Mouse (Mus musculus) lung, postnatal 14 days (tissue): ENCODE results near the gene Elavl4.

Experiments
- DNase-seq: peaks from one replicate; pipeline ENCODE4 v3.0.0; 2021

Elavl4 gene

DNA sequence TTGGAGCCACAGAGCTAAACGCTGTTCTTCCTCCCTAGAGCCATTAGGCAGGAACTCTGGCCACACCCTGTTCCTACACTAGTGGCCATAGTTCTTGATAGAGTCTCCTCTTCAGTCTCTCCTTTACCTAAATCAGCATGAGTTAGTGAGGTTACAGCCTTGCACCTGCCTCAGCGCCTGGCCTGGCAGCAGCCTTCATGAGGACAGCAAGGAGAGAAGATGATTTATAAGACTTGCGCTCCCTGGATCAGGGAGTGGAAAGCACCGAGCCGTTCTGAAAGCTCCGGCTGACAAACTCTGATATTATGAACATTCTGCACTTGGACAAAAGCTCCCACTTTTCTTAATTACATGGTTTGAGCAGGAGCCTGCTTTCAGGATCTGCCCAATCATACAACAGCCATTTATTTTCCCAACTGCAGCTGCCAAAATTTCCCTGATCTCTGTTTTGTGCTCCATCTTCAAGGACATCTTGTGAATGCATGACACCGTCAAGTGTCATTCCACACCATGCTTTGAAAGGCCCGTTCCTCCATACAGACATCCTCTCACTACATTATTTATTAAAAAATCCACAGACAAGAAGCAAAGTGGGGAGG lies 87.3 kb downstream of the Elavl4 start:
- no peak for DNase-seq

DNA sequence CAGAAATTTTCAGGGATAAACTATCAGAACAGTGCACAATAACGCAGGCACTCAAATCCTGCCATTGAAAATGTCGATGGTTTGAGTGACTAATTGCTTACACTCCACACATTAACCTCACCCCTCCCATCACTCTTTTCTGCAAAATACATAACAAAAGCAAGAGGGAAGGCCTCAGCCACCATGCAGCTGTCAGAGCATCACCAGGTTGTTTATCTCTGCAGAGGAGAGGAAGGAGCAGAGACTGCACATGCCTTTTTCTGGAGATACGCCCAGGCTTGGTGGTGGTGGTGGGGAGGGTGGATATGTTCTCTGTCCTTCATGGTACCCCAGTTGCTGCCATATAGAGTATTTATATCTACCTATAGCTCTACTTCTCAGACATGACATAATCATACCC lies 94.3 kb downstream of the Elavl4 start:
- no peak for DNase-seq

DNA sequence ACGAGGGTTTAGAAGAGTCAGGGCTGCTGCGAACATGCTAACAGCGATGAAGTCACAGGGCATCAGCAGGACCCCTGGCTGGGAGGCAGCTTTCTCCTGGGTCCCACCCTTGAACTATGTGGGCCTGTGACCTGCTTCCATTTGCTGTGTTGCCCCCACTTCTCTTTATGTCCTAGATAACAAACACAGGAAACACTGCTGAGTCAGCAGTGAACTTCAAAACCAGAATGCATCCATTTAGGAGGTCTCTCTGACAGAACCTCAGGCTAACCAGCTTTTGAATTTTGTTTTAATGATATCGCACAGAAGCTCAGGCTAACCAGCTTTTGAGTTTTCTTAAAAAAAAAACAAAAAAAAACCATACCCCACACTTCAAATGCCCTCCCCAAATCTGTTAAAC lies 96.1 kb downstream of the Elavl4 start:
- no peak for DNase-seq

DNA sequence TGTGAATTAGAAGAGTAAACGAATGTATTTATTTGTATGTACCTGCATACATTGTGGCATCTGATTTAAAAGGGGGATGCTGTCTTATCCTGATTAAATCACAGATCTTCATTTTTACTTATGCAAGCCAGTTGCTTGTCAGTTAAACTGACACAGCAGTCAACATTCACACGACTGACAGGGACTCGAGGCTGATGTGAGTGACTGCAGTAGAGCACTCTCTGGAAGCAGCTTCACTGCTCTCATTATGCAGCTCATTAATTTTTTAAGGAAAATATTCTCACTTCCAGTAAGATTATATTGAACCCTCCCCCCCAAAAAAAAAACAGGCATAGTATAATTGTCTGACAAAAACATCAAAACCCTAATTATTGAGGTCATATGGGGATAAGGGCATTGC lies 101.7 kb downstream of the Elavl4 start:
- no peak for DNase-seq

DNA sequence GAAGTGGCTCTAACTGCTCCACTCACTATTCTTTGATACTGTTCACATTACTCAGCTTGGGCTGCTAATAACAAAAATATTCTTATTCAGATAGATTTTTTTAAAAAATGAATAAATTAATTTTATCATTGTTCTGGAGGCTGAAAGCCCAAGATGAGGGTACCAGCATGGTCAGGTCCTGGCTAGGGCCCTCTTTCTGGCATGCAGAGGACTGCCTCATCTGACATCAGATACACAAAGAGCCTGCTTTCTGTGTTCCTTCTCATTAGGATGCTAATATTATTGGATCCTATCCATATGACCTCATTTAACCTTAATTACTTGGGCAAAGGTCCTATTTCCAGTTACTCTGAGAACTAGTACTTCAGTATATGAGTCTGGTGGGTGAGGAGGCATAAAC lies 108.8 kb downstream of the Elavl4 start:
- no peak for DNase-seq

DNA sequence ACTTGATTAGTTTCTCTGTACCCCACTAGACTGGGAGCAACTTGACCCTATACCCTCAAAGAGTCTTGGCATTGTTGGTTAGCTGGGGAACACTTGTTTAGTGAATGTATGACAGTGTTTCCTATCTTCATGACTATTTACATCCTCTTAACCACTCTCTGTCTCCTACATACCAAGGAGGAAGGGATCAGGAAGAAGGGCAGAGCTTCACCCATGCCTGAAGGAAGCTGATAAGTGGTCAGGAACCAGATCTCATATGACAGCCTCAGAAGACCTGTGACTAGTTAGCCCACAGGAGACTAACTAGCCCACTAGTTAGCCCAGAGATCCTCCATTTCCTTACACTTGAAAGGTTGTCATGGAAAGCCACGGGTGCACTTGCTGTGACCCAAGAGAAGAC lies 117.2 kb downstream of the Elavl4 start:
- no peak for DNase-seq

DNA sequence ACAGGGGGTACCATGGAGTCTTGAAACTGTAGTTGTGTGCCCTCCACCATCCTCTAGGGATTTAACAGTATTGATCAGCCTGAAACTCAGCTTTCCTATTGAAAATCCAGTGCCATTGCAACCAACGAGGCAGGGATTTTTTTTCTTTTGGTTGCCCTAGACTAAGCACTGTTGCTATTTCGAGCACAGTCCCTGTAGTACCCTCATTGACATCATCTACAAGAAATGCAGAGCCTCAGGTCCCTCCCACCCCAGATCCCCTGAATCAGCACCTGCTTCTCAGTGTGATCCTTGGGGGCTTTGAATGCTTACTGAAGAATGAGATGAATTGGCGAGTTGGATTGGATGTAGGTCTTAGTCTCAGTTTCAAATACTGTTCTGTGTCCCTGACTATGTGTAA lies 119.4 kb downstream of the Elavl4 start:
- DNase-seq: no peak

DNA sequence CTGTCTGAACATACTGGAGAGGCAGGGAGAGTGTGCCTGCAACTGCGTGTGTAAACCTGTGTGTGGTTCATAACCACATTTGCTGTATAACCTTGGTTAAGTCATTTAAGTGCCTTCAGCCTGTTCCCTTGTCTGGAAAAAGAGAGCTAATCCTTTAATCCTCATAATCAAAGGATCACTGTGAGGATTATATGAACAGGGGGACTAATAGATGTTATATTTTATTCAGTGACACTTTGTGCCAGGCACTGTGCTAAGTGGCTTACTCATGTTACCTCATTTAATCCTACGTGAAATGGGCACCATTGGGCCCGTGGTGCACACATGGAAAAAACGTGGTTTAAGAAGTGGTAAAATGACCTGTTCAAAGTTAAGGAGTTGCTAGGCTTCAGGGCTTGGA lies 119.9 kb downstream of the Elavl4 start:
- no peak for DNase-seq

DNA sequence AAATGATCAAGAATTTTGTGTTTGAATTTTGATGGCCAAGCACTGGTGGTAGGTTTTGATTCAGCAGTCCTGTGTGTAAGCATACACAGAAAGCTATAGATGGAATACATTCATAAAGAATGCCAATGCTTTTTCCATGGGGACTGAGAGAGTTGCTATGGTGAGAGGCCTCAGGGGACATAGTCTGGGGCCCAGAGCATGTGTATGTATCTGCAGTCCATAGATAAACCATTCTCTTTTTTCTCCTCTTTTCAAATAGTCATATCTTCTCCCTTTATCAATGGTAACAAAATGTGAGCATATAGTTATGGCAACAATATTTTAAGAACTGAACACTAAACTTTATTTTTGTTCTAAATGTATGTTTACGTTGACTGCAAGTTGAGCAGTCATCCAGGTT lies 122.1 kb downstream of the Elavl4 start:
- DNase-seq: no peak

DNA sequence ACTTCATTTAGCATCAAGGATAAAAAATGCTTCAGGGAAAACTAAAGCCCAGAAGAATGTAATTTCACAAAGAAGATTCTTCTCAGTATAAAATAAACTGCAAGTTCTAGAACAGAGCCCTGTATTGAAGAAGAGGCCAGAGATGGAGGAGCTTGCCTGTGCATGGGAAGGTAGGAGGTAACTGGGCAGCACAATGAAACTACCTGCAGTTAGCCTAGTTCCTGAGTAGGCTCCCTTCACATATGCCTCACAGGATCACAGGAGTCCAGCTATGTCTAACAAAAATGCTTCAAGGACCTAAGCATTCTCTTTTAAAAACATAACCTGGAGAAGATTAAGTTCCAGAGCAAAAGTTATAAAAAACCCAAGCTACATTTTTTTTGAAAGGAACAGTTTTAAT lies 122.5 kb downstream of the Elavl4 start:
- DNase-seq: no peak

DNA sequence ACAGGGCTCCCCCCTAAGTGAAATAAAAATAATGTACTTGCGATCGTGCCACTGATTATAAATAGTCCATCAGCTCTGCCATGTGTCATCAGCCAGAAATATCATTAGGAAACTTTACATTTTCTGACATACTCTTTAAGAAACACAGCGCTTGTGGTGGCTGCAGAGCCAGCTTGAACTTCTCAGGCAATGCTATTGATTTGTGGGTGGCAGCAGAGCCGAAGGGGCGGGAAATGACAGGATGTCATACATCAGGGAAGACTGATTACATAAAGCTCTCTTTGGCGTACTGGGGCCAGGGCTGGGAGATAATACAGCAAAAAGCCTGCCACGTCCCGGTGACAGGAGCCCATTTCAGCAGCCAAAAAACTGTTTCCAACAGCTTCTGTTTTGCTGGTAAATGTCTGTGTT lies 124.1 kb downstream of the Elavl4 start:
- no peak for DNase-seq

DNA sequence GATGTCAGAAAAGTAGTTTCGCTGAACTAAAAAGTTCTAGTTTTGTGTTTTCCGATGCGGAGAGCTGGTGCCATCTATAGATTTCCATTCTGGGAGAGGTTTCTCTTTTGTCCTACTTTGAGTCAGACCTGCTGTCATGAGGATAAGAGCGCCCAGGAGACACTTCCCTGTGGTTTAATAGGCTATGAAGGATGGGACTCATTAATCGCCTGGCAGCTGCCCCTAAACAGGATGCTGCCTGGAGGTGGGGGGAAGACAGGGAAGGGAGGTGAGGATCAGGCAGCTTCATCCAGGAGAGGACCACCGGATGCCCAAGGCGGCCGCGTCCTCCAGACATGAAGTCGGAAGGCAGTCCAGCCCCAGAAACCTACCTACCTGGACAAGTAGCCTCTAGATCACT lies 126.2 kb downstream of the Elavl4 start:
- DNase-seq: no peak

DNA sequence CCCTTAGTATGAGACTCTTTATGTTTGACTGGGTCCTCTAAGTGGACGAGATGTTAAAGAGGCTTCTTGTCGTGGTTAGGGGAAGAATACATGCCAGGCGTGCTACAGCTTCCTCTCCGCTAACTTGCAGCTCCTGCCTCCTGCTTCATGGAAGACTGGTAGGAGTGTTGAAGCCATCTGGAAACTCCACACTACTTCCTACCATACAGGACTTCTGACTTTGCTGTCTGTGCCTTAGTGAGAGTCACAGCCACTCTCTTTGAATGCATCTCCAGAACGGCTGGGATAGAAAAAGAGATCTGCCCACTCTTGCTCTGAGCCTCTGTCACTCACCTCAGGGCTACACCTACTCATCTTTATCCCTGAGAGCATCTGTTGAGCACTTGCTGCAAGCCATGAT lies 132.9 kb downstream of the Elavl4 start:
- no peak for DNase-seq

DNA sequence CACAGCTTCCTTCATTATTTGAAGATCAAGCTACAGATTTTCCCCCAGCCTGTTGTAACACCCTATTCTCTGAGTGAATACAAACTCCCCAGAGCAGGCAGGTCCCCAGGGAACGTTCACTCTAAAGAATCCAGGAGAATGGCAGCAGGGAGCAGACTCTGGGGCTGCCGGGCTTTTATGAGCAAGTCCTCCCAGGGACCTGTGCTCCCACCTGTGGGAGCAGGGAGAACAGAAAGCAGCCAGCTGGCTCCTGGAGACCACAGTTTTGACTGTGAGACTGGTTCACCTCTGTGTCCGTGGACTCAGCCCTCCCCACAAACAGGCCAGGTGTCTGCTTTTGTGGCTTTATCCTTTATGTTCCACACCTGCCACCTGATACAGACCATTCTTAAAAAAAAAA lies 134.2 kb downstream of the Elavl4 start:
- no peak for DNase-seq

DNA sequence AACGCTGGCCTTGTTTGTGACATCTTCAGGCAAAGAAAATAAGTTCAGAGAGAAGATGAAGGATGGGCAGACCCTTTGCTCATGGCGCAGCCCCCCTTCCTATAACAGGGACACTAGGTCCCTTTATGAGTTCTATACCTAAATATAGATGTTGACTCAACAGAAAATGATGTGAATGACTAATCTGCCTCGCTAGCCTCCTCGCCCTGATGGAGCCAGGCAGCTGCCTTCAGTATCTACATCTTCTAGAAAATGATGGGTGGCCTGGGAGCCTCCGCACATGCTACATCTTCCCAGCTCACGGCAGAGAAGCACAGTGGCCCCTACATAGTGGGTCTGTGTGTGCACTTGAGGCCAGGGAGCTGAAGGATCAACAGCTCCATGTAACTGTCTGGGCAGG lies 137.2 kb downstream of the Elavl4 start:
- DNase-seq: no peak

DNA sequence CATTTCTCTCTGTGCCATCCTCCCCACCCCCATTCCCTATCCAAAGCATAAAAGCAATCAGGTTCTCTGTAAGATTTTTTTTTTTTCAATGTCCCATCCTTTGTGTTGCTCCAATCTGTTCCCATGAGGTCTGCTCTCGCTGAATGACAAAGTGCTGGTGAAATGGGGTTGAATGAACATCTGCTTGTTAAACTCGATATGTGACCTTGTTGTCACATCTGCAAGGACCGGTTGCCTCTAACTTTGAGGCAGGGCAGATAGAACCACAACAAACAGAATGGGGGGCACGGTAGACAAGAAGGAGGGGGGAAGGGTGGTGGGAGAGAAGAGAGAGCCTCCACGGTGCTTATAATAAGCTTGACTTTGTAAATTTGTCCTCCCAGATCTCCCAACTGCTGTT lies 138.0 kb downstream of the Elavl4 start:
- DNase-seq: no peak

DNA sequence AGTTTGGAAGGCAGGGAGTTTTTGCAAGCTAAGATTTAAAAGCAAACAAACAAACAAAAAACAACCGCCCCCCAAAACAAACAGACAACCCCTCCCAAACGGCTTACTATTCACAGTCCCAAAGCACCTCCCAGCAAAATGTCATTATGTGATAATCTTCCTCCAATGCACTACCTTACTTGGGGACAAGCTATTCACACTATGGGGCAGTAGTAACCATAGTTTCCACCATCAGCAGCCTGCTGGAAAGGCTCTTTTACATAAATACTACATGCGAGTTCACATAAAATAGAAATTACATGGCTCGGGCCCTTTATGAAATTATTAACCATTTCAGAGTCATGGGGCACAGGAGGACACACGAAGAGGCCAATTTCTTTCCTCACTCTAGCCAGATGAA lies 141.5 kb downstream of the Elavl4 start:
- DNase-seq: no peak

DNA sequence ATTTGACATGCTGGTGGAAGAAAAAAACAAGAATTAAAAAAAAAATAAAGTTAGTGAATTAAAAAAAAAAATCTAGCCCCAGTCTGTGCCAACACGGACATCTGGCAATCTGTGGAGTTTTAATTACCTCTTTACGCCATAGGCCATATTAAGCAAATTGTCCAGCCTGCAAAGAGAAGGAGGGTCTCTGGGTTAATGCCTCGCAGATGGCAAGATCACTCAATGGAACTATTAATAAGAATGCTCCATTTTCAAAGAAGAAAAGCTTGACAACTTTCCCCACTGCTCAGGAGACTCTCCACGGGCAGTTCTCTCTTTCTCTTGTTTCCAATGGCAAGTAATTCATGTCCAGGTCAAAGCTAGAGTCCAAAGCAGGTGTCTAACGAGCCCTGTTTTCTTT lies 142.1 kb downstream of the Elavl4 start:
- no peak for DNase-seq

DNA sequence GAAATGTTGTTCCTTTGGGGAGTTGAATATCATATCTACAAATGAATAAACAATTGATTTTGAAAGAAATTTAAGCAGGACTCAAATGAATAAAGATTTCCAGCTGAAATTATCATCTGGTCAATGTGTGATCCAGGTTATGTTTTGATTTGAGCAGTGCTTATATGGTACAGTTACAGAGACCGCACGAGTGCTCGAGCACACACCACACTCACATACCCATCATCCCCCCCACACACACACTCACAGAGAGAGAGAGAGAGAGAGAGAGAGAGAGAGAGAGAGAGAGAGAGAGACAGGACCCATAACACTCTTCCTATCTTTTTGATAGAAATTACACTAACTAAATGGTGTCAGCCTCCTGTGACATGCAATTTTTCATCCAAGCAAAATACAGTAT lies 150.0 kb downstream of the Elavl4 start:
- no peak for DNase-seq

DNA sequence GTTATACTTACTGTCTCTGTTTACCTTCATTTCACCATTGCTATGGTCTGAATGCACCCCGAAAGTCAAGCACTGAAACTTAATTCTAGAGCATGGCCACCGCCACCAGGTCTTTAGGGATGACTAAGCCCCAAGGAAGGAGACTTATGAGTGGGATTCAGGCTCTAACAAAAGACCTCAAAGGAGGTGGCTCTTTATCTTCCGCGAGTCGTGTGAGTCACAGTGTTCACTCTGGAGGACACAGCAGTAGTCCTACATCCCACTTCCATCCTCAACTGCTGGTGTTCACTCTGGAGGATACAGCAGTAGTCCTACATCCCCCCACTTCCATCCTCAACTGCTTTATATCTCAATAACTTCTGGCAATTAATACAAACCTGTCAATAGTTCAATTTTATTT lies 151.8 kb downstream of the Elavl4 start:
- no peak for DNase-seq

DNA sequence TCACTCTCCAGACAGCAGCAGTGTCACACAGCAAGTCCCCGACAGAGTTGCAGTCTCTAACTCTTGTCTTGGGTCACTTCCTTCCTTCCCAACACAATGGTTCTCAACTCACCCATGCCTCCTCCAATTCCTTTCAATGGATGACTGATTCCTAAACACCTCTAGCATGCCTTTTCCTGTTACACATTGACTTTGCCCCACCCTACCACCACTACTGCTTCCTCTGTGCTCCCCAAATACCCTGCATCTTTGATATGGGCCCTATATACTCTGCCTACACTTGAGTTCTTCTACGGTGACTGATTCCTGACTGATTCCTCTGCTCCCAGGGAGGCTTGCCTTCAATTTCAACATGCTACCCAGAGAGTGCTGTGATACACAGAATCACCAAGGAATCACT lies 153.1 kb downstream of the Elavl4 start:
- no peak for DNase-seq

DNA sequence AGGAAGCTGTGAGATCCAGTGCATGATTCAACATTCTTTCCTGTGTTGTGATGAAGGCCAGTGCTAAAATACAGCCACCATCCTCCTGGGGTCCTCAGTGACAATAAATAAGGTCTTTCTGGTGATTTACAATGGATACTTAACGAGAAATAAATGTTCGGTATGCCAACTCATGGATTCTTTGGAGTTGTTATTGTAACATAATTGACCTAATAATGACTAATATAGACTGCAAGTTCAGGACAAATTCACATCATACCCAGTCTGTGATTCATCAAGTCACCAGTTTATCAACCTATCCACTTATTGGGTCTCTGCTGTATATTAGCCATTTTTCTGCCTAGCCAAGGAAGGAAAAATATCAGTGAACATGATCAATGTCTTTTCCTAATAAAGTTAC lies 174.4 kb downstream of the Elavl4 start:
- no peak for DNase-seq

DNA sequence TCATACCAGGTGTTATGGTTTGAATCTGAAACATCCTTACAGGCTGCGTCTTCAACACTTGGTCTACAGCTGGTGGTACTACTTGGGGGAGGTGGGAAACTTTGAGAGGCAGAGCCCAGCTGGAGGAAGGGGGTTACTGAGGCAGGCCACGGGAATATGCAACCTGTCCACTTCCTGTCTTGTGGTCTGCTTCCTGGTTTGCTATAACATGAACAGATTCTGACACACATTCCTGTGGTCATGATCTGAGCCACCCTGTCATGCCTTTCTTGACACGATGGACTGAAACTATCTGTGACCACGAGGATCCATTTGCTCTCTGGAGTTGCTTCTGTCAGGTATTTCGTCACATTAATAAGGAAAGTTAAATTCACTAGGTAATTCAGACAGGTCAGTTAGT lies 179.7 kb downstream of the Elavl4 start:
- no peak for DNase-seq

DNA sequence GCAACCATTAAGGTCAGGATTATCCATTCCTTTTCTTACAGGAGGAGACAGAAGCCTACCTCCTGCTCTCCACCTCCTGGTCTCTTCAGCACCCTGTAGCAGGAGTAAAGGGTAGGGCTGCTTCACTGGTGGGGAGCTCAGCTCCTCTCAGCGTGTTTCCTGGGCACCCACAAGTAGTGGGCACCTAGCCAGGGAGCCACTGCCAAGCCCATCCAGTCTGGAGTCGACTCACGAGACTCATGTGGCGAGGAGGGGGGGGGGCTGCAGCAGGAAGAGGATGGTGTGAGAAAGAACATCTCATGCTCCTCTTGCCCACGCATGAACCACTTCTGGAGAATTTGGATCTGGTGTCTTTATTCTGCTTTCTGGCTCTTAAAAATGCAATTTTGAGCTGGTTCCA lies 186.5 kb downstream of the Elavl4 start:
- no peak for DNase-seq

DNA sequence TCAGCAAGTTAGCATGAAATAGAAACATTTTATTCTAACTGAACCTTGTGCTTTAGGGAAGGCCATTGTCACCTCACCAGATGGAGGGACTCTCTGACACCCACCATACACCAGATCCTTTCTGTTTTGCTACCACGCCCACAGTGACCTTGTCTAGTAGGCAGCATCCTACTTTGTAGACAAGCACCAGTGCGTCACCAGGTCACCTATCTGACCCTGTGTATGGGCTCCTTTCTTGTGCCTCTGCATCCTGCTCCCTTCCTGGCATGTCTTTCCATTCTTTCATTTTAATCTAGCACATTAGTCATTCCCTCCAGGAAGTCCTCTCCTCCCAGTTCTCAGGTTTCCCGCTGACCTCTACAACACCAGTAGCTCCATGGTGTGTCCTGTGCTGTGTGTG lies 190.1 kb downstream of the Elavl4 start:
- DNase-seq: no peak
